Mouse (Mus musculus) hindbrain, embryonic 15.5 days (tissue): ENCODE data around the gene Usp17la. TPM values are rescaled to one million over a fixed set of nuclear protein-coding genes. Genes with fewer than 3 reads are reported as not detected.
"Not testable (repeated sequence)": the region's sequence is repeated elsewhere in the genome, so short reads cannot be mapped to it uniquely, and the experiment has no call there.

Source experiments
- ATAC-seq: fragments of 200-750 bp; cut with Nextera tagmentation; 2 replicates; pipeline ENCODE4 v1.8.0; 2017; ENCODE audit warnings: low read depth, moderate number of reproducible peaks, moderate TSS enrichment; ENCODE audit not compliant: low FRiP score
- H3K27ac ChIP-seq: fragments of 300-500 bp; sonication (generic); replicated peaks from 2 replicates; pipeline ENCODE4 v1.5.1; 2015; ENCODE audit warnings: mild to moderate bottlenecking, inconsistent platforms
- H3K27me3 ChIP-seq: fragments of 300-500 bp; sonication (generic); 2 replicates; pipeline ENCODE4 v1.6.1; 2015; ENCODE audit warnings: control low read depth, inconsistent platforms
- H3K36me3 ChIP-seq: fragments of 300-500 bp; sonication (generic); 2 replicates; pipeline ENCODE4 v1.6.1; 2015; ENCODE audit warnings: control low read depth, inconsistent platforms
- H3K4me1 ChIP-seq: fragments of 300-500 bp; sonication (generic); replicated peaks from 2 replicates; pipeline ENCODE4 v1.6.1; 2015; ENCODE audit warnings: control low read depth, inconsistent platforms
- H3K4me2 ChIP-seq: fragments of 300-500 bp; sonication (generic); 2 replicates; pipeline ENCODE4 v1.6.1; 2015; ENCODE audit warnings: moderate library complexity, mild to moderate bottlenecking, inconsistent platforms
- H3K4me3 ChIP-seq: fragments of 300-500 bp; sonication (generic); 2 replicates; pipeline ENCODE4 v1.5.1; 2015; ENCODE audit warnings: mild to moderate bottlenecking, inconsistent platforms
- H3K9ac ChIP-seq: fragments of 300-500 bp; sonication (generic); 2 replicates; pipeline ENCODE4 v1.6.1; 2015; ENCODE audit warnings: inconsistent platforms
- H3K9me3 ChIP-seq: fragments of 300-500 bp; sonication (generic); 2 replicates; pipeline ENCODE4 v1.6.1; 2016; ENCODE audit warnings: control low read depth, inconsistent platforms
- WGBS: fragments of 180-500 bp; shearing (Covaris S2); methylation state at CpG from one replicate; pipeline ENCODE4 v1.1.7; 2015; 5-methylcytosine and 5-hydroxymethylcytosine counted together
- polyA plus RNA-seq: library from polyadenylated mRNA; unstranded; fragments of >200 nt; fragmentation: Nextera tagmentation; extraction: Ambion mirVana; gene quantifications from 2 replicates; pipeline ENCODE4 v1.2.1, GENCODE M21; 2015

The Usp17la gene
- not detected in 2 replicates for polyA plus RNA-seq

DNA sequence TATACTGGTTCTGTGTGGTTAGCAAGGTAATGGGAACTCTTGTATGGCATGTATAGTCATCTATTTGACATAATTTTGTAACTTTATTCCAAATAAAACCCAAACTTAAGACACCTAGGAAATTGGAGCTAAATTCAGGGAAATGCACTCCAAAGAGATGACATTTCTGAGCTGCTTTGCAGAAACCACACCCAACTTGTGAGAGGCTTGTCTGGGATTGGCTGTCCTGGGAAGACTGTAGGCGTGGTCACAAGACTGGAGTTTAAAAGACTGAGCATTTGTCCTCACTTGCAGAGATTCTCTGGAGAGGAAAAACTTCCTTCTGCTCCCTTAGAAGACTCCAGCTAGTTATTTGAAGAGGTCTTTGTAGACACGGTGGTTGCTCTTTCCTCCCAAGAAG, at the start of gene Usp17la:
TSS of gene Usp17la (plus strand) at position 301 of the 400 bp plus-strand sequence.
- WGBS: 77% methylated on average over 2 of the region's 2 CpGs
- not testable (repeated sequence) for H3K9me3 ChIP-seq, H3K4me3 ChIP-seq, H3K27me3 ChIP-seq, H3K36me3 ChIP-seq, H3K9ac ChIP-seq, H3K4me1 ChIP-seq, ATAC-seq, H3K27ac ChIP-seq, H3K4me2 ChIP-seq

DNA sequence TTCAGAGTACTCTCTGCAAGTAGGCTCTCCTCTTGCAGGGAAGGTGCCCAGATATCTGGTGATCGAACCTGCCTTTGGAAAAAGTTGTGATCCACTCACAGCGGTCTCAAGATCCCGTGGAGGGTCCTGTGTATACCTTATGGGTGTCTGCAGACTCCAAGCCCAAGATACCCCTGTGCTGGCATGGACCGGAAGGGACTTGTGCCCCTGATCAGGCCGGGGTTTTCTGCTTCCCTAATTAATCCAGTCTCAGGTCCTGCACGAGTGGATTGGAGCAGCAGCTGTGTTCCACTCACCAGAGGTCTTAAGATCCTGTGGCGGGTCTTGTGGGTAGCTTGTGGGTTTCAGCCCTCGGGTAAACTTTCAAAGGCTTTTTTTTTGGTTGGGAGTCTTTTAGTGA, 46.5 kb upstream of the Usp17la start:
- not testable (repeated sequence) for H3K4me3 ChIP-seq, H3K27ac ChIP-seq, H3K4me2 ChIP-seq, H3K9ac ChIP-seq, H3K9me3 ChIP-seq, ATAC-seq, H3K27me3 ChIP-seq, H3K36me3 ChIP-seq, H3K4me1 ChIP-seq
- WGBS: 87% methylated on average over 8 of the region's 8 CpGs

DNA sequence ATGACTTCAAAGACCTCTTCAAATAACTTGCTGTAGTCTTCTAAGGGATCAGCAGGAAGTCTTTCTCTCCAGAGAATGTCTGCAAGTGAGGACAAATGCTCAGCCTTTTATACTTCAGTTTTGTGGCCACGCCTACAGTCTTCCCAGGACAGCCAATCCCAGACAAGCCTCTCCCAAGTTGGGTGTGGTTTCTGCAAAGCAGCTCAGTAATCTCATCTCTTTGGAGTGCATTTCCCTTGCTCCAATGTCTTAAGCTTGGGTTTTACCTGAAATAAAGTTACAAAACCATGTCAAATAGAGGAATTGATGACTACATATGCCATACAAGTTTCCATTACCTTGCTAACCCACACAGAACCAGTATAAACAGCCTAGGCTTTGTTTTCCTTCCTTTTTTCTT, 14.3 kb upstream of the Usp17la start, which contains the start of gene Usp17lb:
TSS of gene Usp17lb (minus strand) at position 101 of the 400 bp plus-strand sequence.
- no peak within 1 kb of the TSS for H3K9ac ChIP-seq
- no peak for ATAC-seq
- H3K27me3 ChIP-seq: no peaks in the 10 kb centered on the region
- no peak within 1 kb of the TSS for H3K4me2 ChIP-seq
- H3K4me3 ChIP-seq: no peak within 1 kb of the TSS
- H3K9me3 ChIP-seq: no peaks in the 10 kb centered on the region
- H3K4me1 ChIP-seq: no peaks in the 10 kb centered on the region
- H3K36me3 ChIP-seq: no peaks in the 10 kb centered on the region
- WGBS: 63% methylated on average over 1 of the region's 1 CpGs
- H3K27ac ChIP-seq: no peak within 1 kb of the TSS

DNA sequence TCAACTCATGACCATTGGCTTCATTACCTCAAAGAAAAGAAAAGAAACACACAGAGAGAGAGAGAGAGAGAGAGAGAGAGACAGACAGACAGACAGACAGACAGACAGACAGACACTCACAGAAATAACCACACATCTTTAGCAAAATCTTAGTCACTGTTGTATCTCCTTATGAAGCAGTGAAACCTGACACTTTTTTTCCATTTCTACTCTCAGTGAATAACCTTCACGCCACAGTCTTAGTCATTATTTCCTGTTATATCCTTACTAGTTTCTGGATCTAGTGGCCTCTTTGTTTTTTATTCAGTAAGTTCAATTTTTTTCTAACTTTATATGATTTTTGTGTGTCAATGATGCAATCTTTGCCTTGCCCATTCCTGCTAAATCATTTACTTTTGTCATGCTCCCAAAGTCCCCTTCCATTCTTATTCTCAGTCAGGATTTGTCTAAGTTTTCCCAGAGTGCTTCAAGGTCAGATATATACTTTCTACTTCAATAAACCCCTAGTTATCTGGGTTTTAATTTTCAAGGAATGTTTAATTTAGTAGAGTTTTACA, 13.0 kb upstream of the Usp17la start:
- 81% methylated on average over 1 of the region's 1 CpGs for WGBS
- Histone ChIP-seq H3K4me2 (no peak overlapping the region), H3K36me3 (no peaks in the 10 kb centered on the region), H3K4me3 (no peak overlapping the region), H3K9me3 (no peaks in the 10 kb centered on the region), H3K4me1 (no peaks in the 10 kb centered on the region), H3K27me3 (no peaks in the 10 kb centered on the region), H3K9ac (no peak overlapping the region), H3K27ac (no peak overlapping the region)
- no peak for ATAC-seq

DNA sequence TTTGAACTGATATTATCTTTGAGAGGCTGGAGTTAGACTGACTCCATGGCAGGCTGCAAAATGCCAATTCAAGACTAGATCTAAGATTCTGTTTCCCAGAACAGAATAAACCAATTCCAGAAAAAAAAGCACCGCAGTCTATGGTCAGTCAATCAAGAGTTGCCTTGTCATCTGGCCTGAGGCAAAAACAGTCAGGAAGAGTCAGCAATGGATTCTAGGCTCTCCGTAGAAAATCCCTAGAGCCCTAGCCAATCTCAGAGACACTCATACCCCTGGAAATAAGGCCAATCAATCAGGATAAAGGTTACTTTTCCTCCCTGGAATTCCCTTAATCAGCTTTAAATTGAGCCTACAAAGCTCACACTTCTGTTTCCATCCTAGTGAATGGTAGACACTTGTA, 5.3 kb upstream of the Usp17la start:
- WGBS: 74% methylated on average over 2 of the region's 2 CpGs
- H3K4me2 ChIP-seq, H3K9me3 ChIP-seq, H3K4me1 ChIP-seq, H3K27me3 ChIP-seq, H3K9ac ChIP-seq, H3K27ac ChIP-seq, H3K4me3 ChIP-seq, ATAC-seq, H3K36me3 ChIP-seq: not testable (repeated sequence)

DNA sequence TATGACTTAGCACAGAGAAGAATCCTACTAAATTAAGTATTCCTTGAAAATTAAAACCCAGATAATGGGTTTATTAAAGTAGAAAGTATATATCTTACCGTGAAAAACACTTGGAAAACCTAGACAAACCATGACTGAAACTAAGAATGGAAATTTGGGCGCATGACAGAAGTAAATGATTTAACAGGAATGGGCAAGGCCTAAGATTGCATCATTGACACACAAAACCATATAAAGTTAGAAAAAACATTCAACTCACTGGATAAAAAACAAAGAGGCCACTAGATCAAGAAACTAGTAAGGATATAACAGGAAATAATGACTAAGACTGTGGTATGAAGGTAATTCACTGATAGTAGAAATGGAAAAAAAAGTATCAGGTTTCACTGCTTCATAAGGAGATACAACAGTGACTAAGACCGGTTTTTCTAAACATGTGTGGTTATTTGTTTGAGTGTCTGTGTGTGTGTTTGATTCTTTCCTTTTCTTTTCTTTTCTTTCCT, 1.5 kb upstream of the Usp17la start:
- no peaks in the 10 kb centered on the region for H3K36me3 ChIP-seq
- WGBS: 81% methylated on average over 3 of the region's 3 CpGs
- H3K9me3 ChIP-seq: no peaks in the 10 kb centered on the region

DNA sequence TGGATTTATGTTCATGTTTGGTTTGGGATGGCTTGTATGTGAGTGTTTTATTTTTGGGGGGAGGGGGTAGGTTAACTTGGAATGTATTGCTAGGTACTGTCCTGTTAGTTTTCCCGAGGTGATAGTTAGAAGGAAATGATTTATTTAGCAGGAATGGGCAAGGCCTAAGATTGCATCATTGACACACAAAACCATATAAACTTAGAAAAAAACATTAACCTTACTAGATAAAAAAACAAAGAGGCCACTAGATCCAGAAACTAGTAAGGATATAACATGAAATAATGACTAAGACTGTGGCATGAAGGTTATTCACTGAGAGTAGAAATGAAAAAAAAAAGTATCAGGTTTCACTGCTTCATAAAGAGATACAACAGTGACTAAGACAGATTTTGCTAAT, 874 bp downstream of the Usp17la start:
- WGBS: 78% methylated on average over 1 of the region's 1 CpGs
- no peak overlapping the region for H3K4me2 ChIP-seq
- H3K4me3 ChIP-seq: no peak overlapping the region
- H3K27ac ChIP-seq: no peak overlapping the region
- H3K9ac ChIP-seq: no peak overlapping the region
- no peaks in the 10 kb centered on the region for H3K9me3 ChIP-seq
- H3K27me3 ChIP-seq: no peaks in the 10 kb centered on the region
- H3K4me1 ChIP-seq: no peaks in the 10 kb centered on the region
- no peaks in the 10 kb centered on the region for H3K36me3 ChIP-seq
- no peak for ATAC-seq

More for the DNA sequence above, 1.5 kb upstream of the Usp17la start:
- H3K4me2 ChIP-seq: no peak overlapping the region
- H3K27me3 ChIP-seq: no peaks in the 10 kb centered on the region
- no peak overlapping the region for H3K27ac ChIP-seq
- no peaks in the 10 kb centered on the region for H3K4me1 ChIP-seq
- H3K4me3 ChIP-seq: no peak overlapping the region
- ATAC-seq: no peak
- H3K9ac ChIP-seq: no peak overlapping the region

DNA sequence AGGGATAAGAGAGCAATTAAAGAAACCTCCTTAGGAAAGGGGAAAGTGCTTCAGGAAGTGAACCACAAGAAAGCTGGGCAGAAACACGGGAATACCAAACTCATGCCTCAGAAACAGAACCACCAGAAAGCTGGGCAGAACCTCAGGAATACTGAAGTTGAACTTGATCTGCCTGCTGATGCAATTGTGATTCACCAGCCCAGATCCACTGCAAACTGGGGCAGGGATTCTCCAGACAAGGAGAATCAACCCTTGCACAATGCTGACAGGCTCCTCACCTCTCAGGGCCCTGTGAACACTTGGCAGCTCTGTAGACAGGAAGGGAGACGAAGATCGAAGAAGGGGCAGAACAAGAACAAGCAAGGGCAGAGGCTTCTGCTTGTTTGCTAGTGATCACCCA, 4.6 kb downstream of the Usp17la start:
- H3K36me3 ChIP-seq: no peaks in the 10 kb centered on the region
- no peaks in the 10 kb centered on the region for H3K9me3 ChIP-seq
- no peak overlapping the region for H3K9ac ChIP-seq
- H3K27me3 ChIP-seq: no peaks in the 10 kb centered on the region
- no peaks in the 10 kb centered on the region for H3K4me1 ChIP-seq
- H3K4me2 ChIP-seq: no peak overlapping the region
- no peak overlapping the region for H3K27ac ChIP-seq
- ATAC-seq: no peak
- H3K4me3 ChIP-seq: no peak overlapping the region
- WGBS: 91% methylated on average over 3 of the region's 3 CpGs

DNA sequence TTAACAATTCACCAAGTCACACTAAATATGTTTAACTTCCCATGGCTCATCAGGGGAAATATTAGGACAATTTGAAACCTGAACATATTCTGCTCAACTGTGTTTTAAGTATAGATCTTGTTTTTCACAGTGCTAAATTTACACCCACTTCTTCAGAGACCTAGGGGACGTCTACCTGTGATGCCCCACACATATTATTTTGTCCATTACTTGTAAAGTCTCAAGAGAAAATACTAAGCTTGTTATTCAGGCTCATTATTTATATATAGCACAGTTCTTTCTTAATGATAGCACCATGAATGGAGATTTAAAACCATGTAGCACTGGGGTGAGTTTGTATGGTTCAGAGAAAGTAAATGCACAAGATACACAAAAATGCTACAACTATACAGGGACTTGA, 20.9 kb downstream of the Usp17la start, which contains the start of gene Olfr665:
TSS of gene Olfr665 (plus strand) at position 301 of the 400 bp plus-strand sequence.
- Histone ChIP-seq H3K36me3 (no peaks in the 10 kb centered on the region), H3K9ac (no peak within 1 kb of the TSS), H3K4me2 (no peak within 1 kb of the TSS), H3K4me3 (no peak within 1 kb of the TSS), H3K27me3 (no peaks in the 10 kb centered on the region), H3K27ac (no peak within 1 kb of the TSS), H3K4me1 (no peaks in the 10 kb centered on the region), H3K9me3 (no peaks in the 10 kb centered on the region)
- WGBS: 49% methylated on average over 1 of the region's 1 CpGs
- ATAC-seq: no peak

DNA sequence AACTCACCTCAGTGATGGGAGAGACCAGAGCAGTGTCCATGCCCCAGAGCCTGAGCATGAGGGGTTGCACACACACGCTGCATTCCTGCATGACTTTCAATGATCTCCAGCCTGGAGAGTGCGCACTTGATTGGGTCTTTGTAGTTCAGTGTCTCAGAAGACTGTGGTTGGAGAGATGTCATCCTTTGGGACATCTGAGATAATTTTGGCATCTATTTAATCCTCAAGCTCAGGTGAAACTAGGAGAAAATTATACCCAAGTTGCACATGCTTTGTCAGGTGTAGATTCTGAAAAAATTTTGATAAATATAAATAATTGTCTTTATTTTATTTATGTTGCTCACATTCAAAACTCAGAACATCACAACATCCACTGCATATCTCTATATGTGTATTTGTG, 39.0 kb downstream of the Usp17la start, which contains the start of gene Olfr666:
TSS of gene Olfr666 (minus strand) at position 101 of the 400 bp plus-strand sequence.
- H3K27ac ChIP-seq: no peak within 1 kb of the TSS
- 88% methylated on average over 2 of the region's 2 CpGs for WGBS
- H3K36me3 ChIP-seq: no peaks in the 10 kb centered on the region
- H3K27me3 ChIP-seq: no peaks in the 10 kb centered on the region
- no peaks in the 10 kb centered on the region for H3K9me3 ChIP-seq
- no peaks in the 10 kb centered on the region for H3K4me1 ChIP-seq
- H3K9ac ChIP-seq: no peak within 1 kb of the TSS
- no peak within 1 kb of the TSS for H3K4me2 ChIP-seq
- ATAC-seq: no peak
- no peak within 1 kb of the TSS for H3K4me3 ChIP-seq

Other genes with a start within 250 kb of the Usp17la start
- gene Olfr656, start 243.1 kb upstream of the Usp17la start, polyA plus RNA-seq: not detected in 2 replicates
- gene Olfr657, start 232.2 kb upstream of the Usp17la start, polyA plus RNA-seq: not detected in 2 replicates
- gene Olfr658, start 209.7 kb upstream of the Usp17la start, polyA plus RNA-seq: 0.13 and 0.27 TPM in 2 replicates
- gene Olfr659, start 190.3 kb upstream of the Usp17la start, polyA plus RNA-seq: not detected in 2 replicates
- not detected in 2 replicates for gene Olfr661, start 170.5 kb upstream of the Usp17la start, polyA plus RNA-seq
- not detected in 2 replicates for gene Usp17le, start 79.5 kb upstream of the Usp17la start, polyA plus RNA-seq
- gene Usp17lb, start 14.4 kb upstream of the Usp17la start, polyA plus RNA-seq: not detected in 2 replicates
- gene Olfr665, start 21.0 kb downstream of the Usp17la start, polyA plus RNA-seq: not detected in 2 replicates
- gene Olfr666, start 38.9 kb downstream of the Usp17la start, polyA plus RNA-seq: not detected in 2 replicates
- not detected in 2 replicates for gene Olfr667, start 64.5 kb downstream of the Usp17la start, polyA plus RNA-seq
- not detected in 2 replicates for gene Olfr668, start 71.0 kb downstream of the Usp17la start, polyA plus RNA-seq
- gene Olfr669, start 77.2 kb downstream of the Usp17la start, polyA plus RNA-seq: not detected in 2 replicates
- gene Olfr670, start 105.6 kb downstream of the Usp17la start, polyA plus RNA-seq: not detected in 2 replicates
- gene Olfr671, start 122.1 kb downstream of the Usp17la start, polyA plus RNA-seq: not detected in 2 replicates
- gene Olfr672, start 145.0 kb downstream of the Usp17la start, polyA plus RNA-seq: not detected in 2 replicates
- not detected in 2 replicates for gene Olfr675, start 171.5 kb downstream of the Usp17la start, polyA plus RNA-seq
- not detected in 2 replicates for gene Olfr676, start 175.7 kb downstream of the Usp17la start, polyA plus RNA-seq
- gene Olfr677, start 194.4 kb downstream of the Usp17la start, polyA plus RNA-seq: not detected in 2 replicates
- not detected in 2 replicates for gene Olfr678, start 207.5 kb downstream of the Usp17la start, polyA plus RNA-seq
- gene Olfr679, start 224.2 kb downstream of the Usp17la start, polyA plus RNA-seq: not detected in 2 replicates
- gene Olfr680-ps1, start 235.8 kb downstream of the Usp17la start, polyA plus RNA-seq: not detected in 2 replicates